In genomic region chr16:17617922-17618565, GRCm38 (mm10) we compare ENCODE assay signal across 8 mouse cellular contexts. TPM values are rescaled to one million over a fixed set of nuclear protein-coding genes. Genes with fewer than 3 reads are reported as not detected.
DNase-seq lines count a peak whose midpoint lies in the region; ATAC-seq and TF ChIP-seq lines count a peak whose summit lies in the region.

No protein-coding gene starts in this region.

- peak; percentile 31 for DNase-seq in ovary, postnatal 14 days (ENCODE audit: low spot score)
- no peak for DNase-seq in ovary, adult 18-20 months (ENCODE audit: low spot score)
- DNase-seq in testis, postnatal 10 days (ENCODE audit: low spot score): peak; percentile 79

- WGBS in hindbrain, embryonic 16.5 days: 18% methylated on average over 13 of the region's 13 CpGs
- 19% methylated on average over 13 of the region's 13 CpGs for WGBS in limb, embryonic 13.5 days

- H3K27ac ChIP-seq in bone marrow macrophage, adult 2 months (ENCODE audit: insufficient read depth, low read depth, low read length): no peak overlapping the region
- no peak overlapping the region for H3K27ac ChIP-seq in embryonic fibroblast, embryonic 13.5 days (ENCODE audit: insufficient read depth, low read length)
- no peak overlapping the region for H3K27ac ChIP-seq in hindbrain, embryonic 16.5 days (ENCODE audit: low read depth, low read length)
- H3K27ac ChIP-seq in limb, embryonic 13.5 days: no peak overlapping the region

- no peak overlapping the region for H3ac ChIP-seq in myocyte (ENCODE audit: control insufficient read depth, insufficient read length)

- peaks cover 3% of the 10 kb centered on the region; the same call in 1 of the 2 replicates for H3K36me3 ChIP-seq in hindbrain, embryonic 16.5 days (ENCODE audit: control insufficient read depth, insufficient read depth, low read length)
- peaks cover 18% of the 10 kb centered on the region for H3K36me3 ChIP-seq in limb, embryonic 13.5 days
- no peaks in the 10 kb centered on the region for H3K36me3 ChIP-seq in myocyte (ENCODE audit: control insufficient read depth, insufficient read depth)

- peaks cover 5% of the 10 kb centered on the region; the same call in 1 of the 2 replicates for H3K4me1 ChIP-seq in bone marrow macrophage, adult 2 months (ENCODE audit: control insufficient read depth, insufficient read depth, low read length)
- 0 out of 2 replicates have a peak, but pooled peaks cover 3% of the 10 kb centered on the region for H3K4me1 ChIP-seq in embryonic fibroblast, embryonic 13.5 days (ENCODE audit: control insufficient read depth, insufficient read depth, low read length)
- peaks cover 11% of the 10 kb centered on the region for H3K4me1 ChIP-seq in hindbrain, embryonic 16.5 days (ENCODE audit: control insufficient read depth, insufficient read depth, low read depth, low read length)
- peaks cover 18% of the 10 kb centered on the region for H3K4me1 ChIP-seq in limb, embryonic 13.5 days

- TF ChIP-seq POLR2A in bone marrow macrophage, adult 2 months (IDR thresholded peaks at IDR 0.05; ENCODE audit: borderline replicate concordance, low read depth, low read length): no peak
- no peak for TF ChIP-seq POLR2A in embryonic fibroblast, embryonic 13.5 days (IDR thresholded peaks at IDR 0.05; ENCODE audit: low read depth, low read length)
- no peak for TF ChIP-seq POLR2A in myocyte (IDR thresholded peaks at IDR 0.05; ENCODE audit: insufficient read length, low read depth)

- ATAC-seq in hindbrain, embryonic 16.5 days: peak; percentile 48; the same call in 1 of the 2 replicates
- 0 out of 2 replicates have a peak, but pooled peaks have one; percentile 18 for ATAC-seq in limb, embryonic 13.5 days (ENCODE audit: low FRiP score, low read depth)

- H3K4me3 ChIP-seq in bone marrow macrophage, adult 2 months (ENCODE audit: insufficient read depth, low read length): no peak overlapping the region
- H3K4me3 ChIP-seq in embryonic fibroblast, embryonic 13.5 days (ENCODE audit: insufficient read depth, low read length): no peak overlapping the region
- no peak overlapping the region for H3K4me3 ChIP-seq in hindbrain, embryonic 16.5 days (ENCODE audit: low read length)
- no peak overlapping the region for H3K4me3 ChIP-seq in limb, embryonic 13.5 days
- H3K4me3 ChIP-seq in myocyte: peak overlapping the region; percentile 59

- H3K4me2 ChIP-seq in hindbrain, embryonic 16.5 days (ENCODE audit: low read length): 0 out of 2 replicates have a peak overlapping the region, but pooled peaks have one; percentile 5
- H3K4me2 ChIP-seq in limb, embryonic 13.5 days (replicated peaks): peak overlapping the region; percentile 45
- no peak overlapping the region for H3K4me2 ChIP-seq in myocyte (ENCODE audit: low read depth)

- no peaks in the 10 kb centered on the region for H3K9me3 ChIP-seq in hindbrain, embryonic 16.5 days (ENCODE audit: control insufficient read depth, low read length)
- no peaks in the 10 kb centered on the region for H3K9me3 ChIP-seq in limb, embryonic 13.5 days

- peak; percentile 42; the same call in 1 of the 2 replicates for TF ChIP-seq CTCF in bone marrow macrophage, adult 2 months (IDR thresholded peaks at IDR 0.05; ENCODE audit: low read depth, low read length)
- peak; percentile 55; the same call in 1 of the 2 replicates for TF ChIP-seq CTCF in embryonic fibroblast, embryonic 13.5 days (IDR thresholded peaks at IDR 0.05; ENCODE audit: borderline replicate concordance, insufficient read depth, low read length)

- peaks cover 16% of the 10 kb centered on the region for H3K79me2 ChIP-seq in myocyte (ENCODE audit: control insufficient read depth, insufficient read depth)

- no peaks in the 10 kb centered on the region for H3K27me3 ChIP-seq in hindbrain, embryonic 16.5 days (replicated peaks; ENCODE audit: control insufficient read depth, insufficient read depth, low read length)
- H3K27me3 ChIP-seq in limb, embryonic 13.5 days: 0 out of 2 replicates have a peak, but pooled peaks cover 3% of the 10 kb centered on the region
- no peaks in the 10 kb centered on the region for H3K27me3 ChIP-seq in myocyte (ENCODE audit: control insufficient read depth, insufficient read depth, insufficient read length)

- no peak overlapping the region for H3K9ac ChIP-seq in hindbrain, embryonic 16.5 days (ENCODE audit: low read depth, low read length)
- H3K9ac ChIP-seq in limb, embryonic 13.5 days: no peak overlapping the region

TF ChIP-seq in myocyte, 11 proteins besides CTCF, POLR2A, EP300 and RAD21:
- TF ChIP-seq CEBPB (IDR thresholded peaks at IDR 0.05; ENCODE audit: insufficient read depth, poor library complexity, severe bottlenecking) (no peak), TCF3 (IDR thresholded peaks at IDR 0.05; ENCODE audit: insufficient read length, low read depth) (no peak), E2F4 (IDR thresholded peaks at IDR 0.05; ENCODE audit: insufficient read depth) (no peak), POLR2AphosphoS2 (IDR thresholded peaks at IDR 0.05; ENCODE audit: insufficient read length, low read depth) (no peak), REST (IDR thresholded peaks at IDR 0.05; ENCODE audit: insufficient read depth, insufficient read length) (no peak), TCF12 (IDR thresholded peaks at IDR 0.05; ENCODE audit: insufficient read depth, poor library complexity, severe bottlenecking) (no peak), MAX (IDR thresholded peaks at IDR 0.05; ENCODE audit: low read depth) (no peak), MYOD1 (IDR thresholded peaks at IDR 0.05; ENCODE audit: control insufficient read depth in 1 of 3, insufficient read length in 2 of 3, low read depth in 2 of 3) (no peak), SRF (IDR thresholded peaks at IDR 0.05; ENCODE audit: control insufficient read depth, insufficient read length, low read depth) (no peak), USF1 (IDR thresholded peaks at IDR 0.05; ENCODE audit: low read depth) (no peak), MYOG (IDR thresholded peaks at IDR 0.05; ENCODE audit: control insufficient read depth in 1 of 3, insufficient read depth in 1 of 3, insufficient read length in 2 of 3, low read depth in 2 of 3) (no peak)

RNA-seq across cellular contexts. Expression of gene Smpd4, which starts 1.1 kb away (rescaled TPM):
- polyA plus RNA-seq in bone marrow macrophage, adult 2 months (2012; ENCODE audit: insufficient read depth, insufficient read length, missing spikeins): 19.5 and 22.6 TPM in 2 replicates
- polyA plus RNA-seq in embryonic fibroblast, embryonic 13.5 days (2011; ENCODE audit: insufficient read length, low read depth, missing spikeins): 28.7 and 44.8 TPM in 2 replicates
- polyA plus RNA-seq in hindbrain, embryonic 16.5 days (2015; fragmentation: Nextera tagmentation; extraction: Ambion mirVana): 23.6 and 30.4 TPM in 2 replicates
- polyA plus RNA-seq in limb, embryonic 13.5 days (2015; fragmentation: Nextera tagmentation; extraction: Ambion mirVana): 40.0 and 42.7 TPM in 2 replicates
- 15.2 TPM for polyA plus RNA-seq in myocyte (2012; fragmentation: generic; extraction: Trizol)

RNA-seq across cellular contexts. Expression of gene Ccdc74a, which starts 28.2 kb away (rescaled TPM):
- not detected in 2 replicates for polyA plus RNA-seq in bone marrow macrophage, adult 2 months (2012; ENCODE audit: insufficient read depth, insufficient read length, missing spikeins)
- 7.1 and 9.7 TPM in 2 replicates for polyA plus RNA-seq in embryonic fibroblast, embryonic 13.5 days (2011; ENCODE audit: insufficient read length, low read depth, missing spikeins)
- 16.6 and 18.0 TPM in 2 replicates for polyA plus RNA-seq in hindbrain, embryonic 16.5 days (2015; fragmentation: Nextera tagmentation; extraction: Ambion mirVana)
- 9.0 and 9.8 TPM in 2 replicates for polyA plus RNA-seq in limb, embryonic 13.5 days (2015; fragmentation: Nextera tagmentation; extraction: Ambion mirVana)
- polyA plus RNA-seq in myocyte (2012; fragmentation: generic; extraction: Trizol): 1.5 TPM

RNA-seq across cellular contexts. Expression of gene Slc7a4, which starts 35.0 kb away (rescaled TPM):
- 2.2 and 2.4 TPM in 2 replicates for polyA plus RNA-seq in bone marrow macrophage, adult 2 months (2012; ENCODE audit: insufficient read depth, insufficient read length, missing spikeins)
- polyA plus RNA-seq in embryonic fibroblast, embryonic 13.5 days (2011; ENCODE audit: insufficient read length, low read depth, missing spikeins): 2.1 and 2.2 TPM in 2 replicates
- polyA plus RNA-seq in hindbrain, embryonic 16.5 days (2015; fragmentation: Nextera tagmentation; extraction: Ambion mirVana): 53.9 and 54.6 TPM in 2 replicates
- 5.7 and 5.8 TPM in 2 replicates for polyA plus RNA-seq in limb, embryonic 13.5 days (2015; fragmentation: Nextera tagmentation; extraction: Ambion mirVana)
- polyA plus RNA-seq in myocyte (2012; fragmentation: generic; extraction: Trizol): 1.1 TPM

RNA-seq across cellular contexts. Expression of gene P2rx6, which starts 56.4 kb away (rescaled TPM):
- not detected in 2 replicates for polyA plus RNA-seq in bone marrow macrophage, adult 2 months (2012; ENCODE audit: insufficient read depth, insufficient read length, missing spikeins)
- polyA plus RNA-seq in embryonic fibroblast, embryonic 13.5 days (2011; ENCODE audit: insufficient read length, low read depth, missing spikeins): 2.2 and 3.0 TPM in 2 replicates
- polyA plus RNA-seq in hindbrain, embryonic 16.5 days (2015; fragmentation: Nextera tagmentation; extraction: Ambion mirVana): 3.0 and 3.2 TPM in 2 replicates
- 0.36 and 0.40 TPM in 2 replicates for polyA plus RNA-seq in limb, embryonic 13.5 days (2015; fragmentation: Nextera tagmentation; extraction: Ambion mirVana)
- 3.3 TPM for polyA plus RNA-seq in myocyte (2012; fragmentation: generic; extraction: Trizol)

RNA-seq across cellular contexts. Expression of gene Lrrc74b, which starts 57.0 kb away (rescaled TPM):
- not detected in 2 replicates for polyA plus RNA-seq in bone marrow macrophage, adult 2 months (2012; ENCODE audit: insufficient read depth, insufficient read length, missing spikeins)
- polyA plus RNA-seq in embryonic fibroblast, embryonic 13.5 days (2011; ENCODE audit: insufficient read length, low read depth, missing spikeins): 0.25 TPM in 1 of 2 replicates, not detected in the other
- 1.7 and 1.8 TPM in 2 replicates for polyA plus RNA-seq in hindbrain, embryonic 16.5 days (2015; fragmentation: Nextera tagmentation; extraction: Ambion mirVana)
- not detected in 2 replicates for polyA plus RNA-seq in limb, embryonic 13.5 days (2015; fragmentation: Nextera tagmentation; extraction: Ambion mirVana)
- polyA plus RNA-seq in myocyte (2012; fragmentation: generic; extraction: Trizol): 0.08 TPM
